Mouse (Mus musculus) adrenal gland, postnatal 14 days (tissue): ENCODE data around the gene Pnpla8. TPM values are rescaled to one million over a fixed set of nuclear protein-coding genes. Genes with fewer than 3 reads are reported as not detected.
"Not testable (repeated sequence)": the region's sequence is repeated elsewhere in the genome, so short reads cannot be mapped to it uniquely, and the experiment has no call there.

Experiments used
- DNase-seq: peaks from one replicate; pipeline ENCODE4 v3.0.0; 2021; ENCODE audit warnings: mixed read lengths
- total RNA-seq: library from RNA; stranded (reverse); gene quantifications from 2 replicates; pipeline ENCODE4 v1.2.3, GENCODE M21; 2021

The Pnpla8 gene
- total RNA-seq, 1 experiment from 2014 or later, result 134 TPM

DNA sequence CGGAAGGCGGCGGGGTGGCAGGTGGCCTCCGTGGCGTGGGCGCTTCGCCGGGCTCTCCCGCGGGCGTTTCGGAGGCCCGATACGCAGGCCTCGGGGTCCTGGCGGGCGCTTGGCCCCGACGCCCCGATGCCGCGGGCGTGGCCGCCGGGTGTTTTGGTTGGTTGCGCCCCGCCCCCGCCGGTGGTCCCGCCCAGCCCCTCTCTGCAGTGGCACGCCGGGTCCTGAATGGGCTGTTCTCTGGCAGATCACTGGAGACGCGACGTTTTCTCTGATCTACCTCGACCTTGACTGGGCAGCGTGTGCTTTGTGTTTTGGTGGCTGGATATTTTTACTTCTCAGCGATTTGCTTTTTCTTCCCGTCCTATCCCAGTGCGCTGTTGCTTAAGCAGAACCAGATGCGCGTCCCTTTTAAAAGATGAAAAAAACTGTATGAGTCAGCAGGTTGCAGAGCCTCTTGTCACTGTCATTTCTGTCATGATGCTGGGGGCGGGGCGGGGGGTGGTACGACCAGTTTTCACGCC, 48.2 kb downstream of the Pnpla8 start:
- peak; percentile 89 for DNase-seq

DNA sequence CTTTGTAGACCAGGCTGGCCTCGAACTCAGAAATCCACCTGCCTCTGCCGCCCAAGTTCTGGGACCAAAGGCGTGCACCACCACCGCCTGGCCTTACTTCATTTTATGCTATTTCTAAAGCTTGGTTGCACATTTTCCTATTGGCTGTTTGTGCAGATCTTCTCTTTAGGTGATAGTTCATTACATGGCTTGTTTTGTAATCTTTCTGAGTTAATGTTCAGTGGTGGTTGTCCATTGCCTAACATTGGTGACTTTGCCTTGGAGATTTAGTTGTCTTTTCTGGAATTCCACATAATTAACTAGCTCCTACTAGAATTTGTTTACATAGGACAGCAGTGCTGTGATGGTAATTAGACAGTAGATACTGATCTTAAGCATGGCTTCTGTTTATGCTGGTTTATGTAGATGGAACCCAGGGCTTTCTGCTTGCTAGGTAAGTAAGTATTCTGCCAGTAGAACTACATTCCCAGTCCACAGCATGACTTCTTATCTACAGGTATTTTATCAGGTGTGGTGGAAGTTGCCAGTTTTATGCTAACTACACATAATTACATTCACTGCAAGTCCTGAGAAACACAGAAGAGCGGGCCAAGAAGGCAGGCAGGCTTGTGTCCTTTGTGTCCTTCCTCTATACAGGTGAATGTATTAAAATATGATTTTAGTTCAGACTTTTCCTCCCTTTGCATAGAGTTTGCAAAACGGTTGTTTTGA, 53.1 kb downstream of the Pnpla8 start:
- DNase-seq, result no peak

DNA sequence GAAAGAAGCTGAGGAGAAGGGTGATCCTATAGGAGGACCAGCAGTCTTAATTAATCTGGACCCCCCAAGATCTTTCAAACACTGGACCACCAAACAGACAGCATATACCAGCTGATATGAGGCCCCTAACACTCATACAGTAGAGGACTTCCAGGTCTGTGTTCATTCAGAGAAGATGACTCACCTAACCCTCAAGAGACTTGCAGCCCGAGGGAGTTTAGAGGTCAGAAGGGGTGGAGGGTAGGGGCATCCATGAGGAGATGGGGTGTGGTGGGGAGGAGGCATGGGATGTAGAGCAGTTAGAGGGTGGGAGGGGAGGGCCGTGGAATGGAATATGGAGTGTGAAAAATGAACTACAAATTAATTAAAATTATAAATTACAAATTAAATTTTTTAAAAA, 59.0 kb downstream of the Pnpla8 start:
- not testable (repeated sequence) for DNase-seq

DNA sequence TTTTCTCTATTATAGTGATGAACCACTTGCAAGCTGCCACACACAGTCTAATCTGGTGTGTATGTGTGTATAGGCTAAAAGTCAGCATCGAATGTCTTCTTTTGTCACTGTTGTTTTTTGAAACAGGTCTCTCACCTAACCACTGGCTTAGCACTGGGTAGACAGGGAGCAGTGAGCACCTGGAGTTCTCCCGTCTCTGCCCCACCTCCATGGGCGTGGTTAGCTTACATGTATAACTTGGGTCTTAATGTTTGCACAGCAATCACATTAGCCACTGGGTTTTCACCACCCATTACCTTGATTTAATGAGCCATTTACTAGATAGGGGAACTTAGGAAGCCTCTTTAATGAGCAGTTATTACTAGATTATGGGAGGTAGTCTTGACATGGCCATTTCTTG, 60.4 kb downstream of the Pnpla8 start:
- DNase-seq, result no peak

DNA sequence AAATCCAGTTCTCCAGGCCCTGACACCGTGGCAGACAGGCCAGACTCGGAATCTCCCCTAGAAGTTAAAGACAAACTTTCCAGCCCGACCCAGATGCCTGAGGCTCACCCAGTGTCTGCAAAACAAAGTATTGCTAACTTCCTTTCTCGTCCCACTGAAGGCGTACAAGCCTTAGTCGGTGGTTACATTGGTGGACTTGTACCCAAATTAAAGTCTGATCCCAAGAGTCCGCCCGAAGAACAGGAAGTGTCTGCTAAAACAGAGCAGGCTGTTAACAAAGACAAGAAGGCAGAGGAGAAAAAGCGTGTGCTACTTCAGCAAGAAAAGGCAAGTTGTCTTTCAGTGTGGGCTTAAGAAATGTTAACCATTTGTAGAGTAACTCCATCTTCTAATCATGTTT, 62.2 kb downstream of the Pnpla8 start:
- no peak for DNase-seq

DNA sequence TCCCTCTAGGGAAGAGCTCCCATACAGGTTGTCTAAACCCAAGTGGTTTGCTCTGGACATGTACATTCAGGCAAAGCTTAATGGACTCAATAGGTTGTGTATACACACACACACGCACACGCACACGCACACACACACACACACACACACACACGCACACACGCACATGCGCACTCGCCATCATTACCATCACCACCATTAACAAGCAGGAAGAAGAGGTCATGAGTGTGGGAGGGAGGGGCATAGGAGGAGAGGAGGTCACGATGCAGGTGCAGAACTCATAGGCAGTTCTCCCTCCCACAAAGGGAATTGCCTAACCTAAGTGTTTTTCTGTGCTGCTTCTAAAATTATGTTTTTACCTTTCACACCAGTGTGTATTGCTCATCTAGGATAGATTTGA, 65.8 kb downstream of the Pnpla8 start:
- no peak for DNase-seq

DNA sequence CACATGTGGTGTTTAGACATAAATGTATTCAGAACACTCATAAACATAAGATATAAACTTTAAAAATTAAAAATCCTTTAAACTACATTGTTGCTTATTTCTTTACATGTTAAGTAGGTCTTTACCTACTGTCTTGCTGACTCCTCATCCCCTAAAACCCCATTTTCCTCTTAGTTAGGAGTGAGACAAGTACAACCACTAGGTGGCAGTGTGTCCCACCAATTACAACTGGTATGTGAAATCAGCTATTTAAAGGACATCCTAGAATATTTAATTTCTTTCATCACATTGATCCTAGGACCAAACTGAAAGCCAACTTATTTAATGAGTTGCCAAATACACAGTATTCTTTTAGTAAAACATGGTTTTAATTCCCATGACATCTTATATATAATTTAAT, 71.1 kb downstream of the Pnpla8 start:
- DNase-seq, result peak; percentile 77

DNA sequence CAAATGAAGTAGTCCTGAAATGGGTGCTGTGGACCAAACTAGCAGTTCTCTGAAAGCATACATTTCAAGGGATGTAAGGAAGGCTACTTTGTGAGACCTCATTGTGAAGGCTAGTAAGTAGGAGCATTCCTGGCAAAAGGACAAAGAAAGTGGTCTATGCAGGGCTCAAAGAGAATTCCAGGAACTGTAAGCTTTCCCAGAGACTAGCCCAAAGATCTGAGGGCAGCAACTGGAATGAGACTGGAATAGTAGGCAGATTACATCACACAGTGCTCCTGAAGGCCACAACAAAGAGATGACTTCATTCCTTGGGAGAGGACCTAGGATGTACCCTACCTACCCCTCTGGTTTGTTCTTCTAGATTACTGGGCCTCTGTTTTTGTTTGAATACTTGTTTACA, 79.6 kb downstream of the Pnpla8 start:
- no peak for DNase-seq

DNA sequence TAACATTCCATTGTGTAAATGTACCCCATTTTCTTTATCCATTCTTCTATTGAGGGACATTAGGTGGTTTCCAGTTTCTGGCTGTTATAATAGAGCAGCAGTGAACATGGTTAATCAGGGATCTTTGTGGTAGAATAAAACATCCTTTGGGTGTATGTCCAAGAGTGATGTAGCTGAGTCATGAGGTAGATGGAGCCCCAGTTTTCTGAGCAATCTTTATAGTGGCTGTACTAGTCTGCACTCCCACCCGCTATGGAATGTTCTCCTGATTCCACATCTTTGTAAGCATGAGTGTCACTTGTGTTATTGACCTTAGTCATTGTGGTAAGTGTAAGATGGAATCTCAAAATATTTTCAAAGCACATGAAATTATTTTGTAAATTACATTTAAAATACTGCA, 82.8 kb downstream of the Pnpla8 start:
- no peak for DNase-seq

DNA sequence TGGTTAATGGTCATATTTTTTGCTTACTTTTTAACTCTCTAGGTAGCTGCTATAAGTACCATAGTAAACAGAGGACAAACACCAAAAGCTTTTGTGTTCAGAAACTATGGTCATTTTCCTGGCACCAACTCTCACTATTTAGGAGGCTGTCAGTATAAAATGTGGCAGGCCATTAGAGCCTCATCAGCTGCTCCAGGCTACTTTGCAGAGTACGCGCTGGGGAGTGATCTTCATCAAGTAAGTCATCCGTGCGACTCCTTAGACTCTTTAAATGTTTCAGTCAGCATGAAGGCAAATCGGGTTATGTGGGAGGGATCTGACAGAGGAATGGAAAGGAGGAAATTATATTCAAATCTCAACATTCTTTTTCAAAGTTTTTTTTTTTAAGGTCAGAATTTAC, 83.7 kb downstream of the Pnpla8 start:
- DNase-seq, result no peak

DNA sequence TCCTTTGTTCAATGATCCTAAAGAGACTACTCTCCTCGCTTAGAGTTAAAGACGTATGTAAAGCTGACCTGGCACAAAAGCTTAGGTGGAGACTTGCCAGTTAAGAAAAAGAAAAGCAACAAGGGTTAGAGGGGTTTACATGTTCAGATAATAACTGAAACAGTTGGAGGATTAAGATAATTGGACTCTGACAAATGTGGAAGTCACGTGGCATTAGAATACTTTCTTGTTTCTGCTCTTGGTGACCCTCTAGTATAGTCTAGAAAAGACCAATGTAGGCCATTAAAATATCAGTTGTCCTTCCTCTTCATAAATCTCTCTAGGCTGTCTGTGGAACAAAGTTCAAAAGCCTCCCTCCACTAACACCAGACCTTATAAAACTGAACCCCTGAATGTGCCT, 87.1 kb downstream of the Pnpla8 start:
- no peak for DNase-seq

DNA sequence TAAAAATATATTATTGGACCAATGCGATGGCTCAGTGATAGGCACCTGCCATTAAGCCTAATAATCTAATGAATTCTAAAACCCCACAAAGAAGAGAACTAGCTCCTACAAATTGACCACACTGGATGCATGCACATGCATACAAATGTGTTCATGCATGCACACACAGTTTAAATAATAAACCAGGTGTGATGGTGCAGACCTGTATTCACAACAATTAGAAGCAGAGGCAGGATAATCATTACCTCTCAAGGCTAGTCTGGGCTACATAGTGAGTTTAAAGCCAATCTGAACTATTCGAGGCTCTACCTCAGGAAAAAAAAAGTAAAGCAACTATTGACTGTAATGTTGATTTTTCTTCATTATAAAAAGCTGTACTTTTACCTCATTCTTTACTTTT, 94.0 kb downstream of the Pnpla8 start:
- DNase-seq, result no peak

DNA sequence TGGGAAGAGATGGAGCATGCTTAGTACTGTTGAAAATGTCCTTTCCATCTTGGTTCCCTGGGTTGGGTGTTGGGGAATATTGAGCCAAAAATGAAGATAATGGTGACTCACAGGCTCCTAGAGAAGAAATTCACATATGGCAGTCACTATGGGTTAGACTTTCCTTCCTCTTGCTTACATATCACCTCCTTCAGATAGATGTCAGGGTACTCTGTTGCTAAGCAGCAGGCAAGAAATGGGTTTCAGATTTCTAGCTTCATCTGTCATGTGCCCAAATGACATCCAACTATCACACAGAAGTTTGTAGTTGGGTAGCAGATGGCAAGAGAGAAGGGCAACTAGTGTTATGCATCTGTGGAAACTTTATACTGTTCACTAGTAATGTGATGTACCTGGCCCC, 103.9 kb downstream of the Pnpla8 start:
- DNase-seq, result no peak

DNA sequence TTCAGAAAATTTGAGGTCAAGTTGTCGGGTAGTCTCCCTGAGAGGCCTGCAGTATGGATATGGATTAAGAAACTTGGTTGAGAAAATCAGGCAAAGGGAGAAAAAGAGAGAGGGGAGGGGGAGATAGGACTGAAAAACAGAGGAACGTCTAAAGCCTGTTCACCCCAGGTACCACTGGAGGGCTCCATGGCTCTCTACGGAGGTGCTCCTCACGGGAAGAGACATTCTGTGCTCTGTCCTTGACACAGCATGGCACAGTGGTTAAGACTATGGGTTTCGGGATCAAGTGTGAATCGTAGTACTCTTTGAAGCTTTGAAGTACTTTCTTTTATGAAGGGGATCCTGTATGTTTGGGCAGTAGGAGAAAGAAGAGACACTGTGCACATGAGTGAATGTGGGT, 106.3 kb downstream of the Pnpla8 start:
- no peak for DNase-seq

DNA sequence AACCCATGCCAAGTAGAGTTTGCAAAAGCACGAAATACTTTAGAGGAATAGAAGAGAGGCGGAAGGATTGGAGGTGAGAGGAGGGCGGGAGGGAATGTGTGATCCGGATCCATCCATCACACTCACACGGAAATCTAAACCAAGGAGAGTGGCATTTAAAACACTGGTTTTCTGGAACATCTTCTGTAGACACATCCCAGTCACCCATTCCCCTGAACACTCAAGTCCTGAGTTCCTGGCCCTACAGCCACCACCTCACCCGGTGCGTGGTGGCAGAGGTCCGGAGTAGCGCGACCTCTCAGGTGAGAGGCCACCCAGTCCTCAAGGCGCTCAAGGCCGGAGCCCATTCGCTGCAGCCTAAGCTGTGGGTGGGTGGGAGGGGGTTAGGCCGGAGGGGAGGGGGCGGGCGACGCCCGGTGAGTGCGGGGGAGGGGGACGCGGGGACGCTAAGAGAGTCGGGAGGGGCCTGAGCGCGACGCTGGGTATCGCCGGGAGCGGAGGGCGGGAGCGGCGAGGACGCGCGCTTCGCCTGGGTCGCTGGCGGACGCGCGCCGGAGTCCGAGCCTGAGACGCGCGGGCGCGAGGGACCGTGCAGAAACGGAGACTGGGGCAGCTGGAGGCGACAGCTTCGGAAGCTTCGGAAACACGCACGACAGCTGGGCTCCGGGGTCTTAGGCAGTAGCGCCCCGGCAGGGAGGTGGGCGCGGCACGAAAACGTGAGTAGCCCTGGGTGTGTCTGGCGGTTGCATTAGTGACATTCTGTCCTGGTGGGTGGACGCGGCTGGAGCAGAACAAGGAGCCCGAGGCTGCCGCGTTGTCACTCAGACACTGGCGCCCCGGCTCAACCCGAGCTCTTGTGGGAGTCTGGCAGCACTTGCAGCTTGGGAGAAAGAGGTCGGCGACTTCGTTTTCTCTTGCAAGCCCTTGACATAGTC, 107.5 kb downstream of the Pnpla8 start, which contains the start of gene Nrcam:
Gene Nrcam, plus strand, starts transcription at position 505 of the 935 bp plus-strand sequence.
- peak; percentile 67 for DNase-seq

DNA sequence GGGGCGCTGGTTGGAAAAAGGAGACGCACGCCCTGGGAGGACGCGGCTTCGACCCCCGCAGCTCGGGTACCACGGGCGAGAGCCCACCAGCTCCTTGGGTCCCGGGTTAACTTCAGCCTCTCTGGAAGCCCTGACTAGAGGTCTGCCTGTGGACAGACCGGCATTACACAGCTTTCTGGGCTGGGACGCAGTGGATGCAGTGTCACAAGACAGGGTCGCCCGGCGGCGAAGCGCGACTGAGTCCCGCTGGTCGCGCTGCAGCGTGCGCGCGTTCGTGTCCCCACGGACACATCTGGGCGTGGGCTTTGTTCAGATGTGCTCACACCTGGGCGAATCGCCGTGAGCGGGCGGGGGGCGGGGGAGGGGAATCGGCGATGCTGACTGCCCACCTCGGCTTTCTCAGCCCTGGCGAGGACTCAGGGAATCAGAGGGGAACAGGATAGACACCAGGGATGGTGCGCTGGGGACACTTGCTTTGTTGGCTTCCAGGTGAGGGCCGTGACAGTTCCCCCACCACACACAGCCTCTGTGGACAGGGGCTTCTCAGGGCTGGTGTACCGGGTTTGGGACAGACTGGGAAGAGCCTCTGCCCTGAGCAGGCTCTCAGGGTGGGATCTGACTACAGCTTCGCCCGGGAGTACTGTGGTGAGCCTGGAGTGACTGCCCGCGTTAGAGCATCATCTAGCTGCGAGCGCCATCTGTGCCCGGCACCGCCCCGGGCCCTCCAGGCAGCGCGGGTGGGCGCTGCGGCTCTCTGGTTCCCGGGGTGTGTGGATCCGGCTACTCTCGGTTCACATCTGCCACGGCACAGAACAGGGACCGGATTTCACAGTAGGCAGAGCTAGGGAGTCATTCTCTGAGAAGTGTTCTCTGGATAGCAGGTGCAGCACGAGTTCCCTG, 108.4 kb downstream of the Pnpla8 start:
- DNase-seq, result peak; percentile 22

DNA sequence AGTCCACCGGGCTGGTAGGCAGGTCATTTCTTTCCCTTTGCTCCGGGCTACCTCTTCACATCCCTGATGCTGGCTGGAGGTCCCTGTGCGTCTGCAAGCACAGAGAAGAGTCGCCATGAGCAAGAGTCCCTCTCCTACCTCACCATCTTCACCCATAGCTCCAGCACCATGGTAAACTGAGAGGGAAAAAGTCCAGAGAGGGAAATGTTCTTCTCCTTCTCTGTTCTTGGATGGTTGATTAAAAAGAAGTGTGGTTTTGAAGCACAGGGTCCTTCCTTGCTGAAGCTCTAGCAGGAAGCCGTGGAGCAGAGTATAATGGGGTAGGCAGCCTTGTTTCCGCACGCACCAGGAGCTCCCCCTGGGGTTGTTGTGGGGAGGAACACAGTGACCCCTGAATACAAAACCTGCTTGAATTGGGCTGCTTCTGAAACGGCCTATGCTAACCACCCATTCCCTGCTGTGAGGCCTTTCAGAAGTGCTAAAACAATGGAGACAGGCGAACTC, 109.1 kb downstream of the Pnpla8 start:
- DNase-seq, result no peak

DNA sequence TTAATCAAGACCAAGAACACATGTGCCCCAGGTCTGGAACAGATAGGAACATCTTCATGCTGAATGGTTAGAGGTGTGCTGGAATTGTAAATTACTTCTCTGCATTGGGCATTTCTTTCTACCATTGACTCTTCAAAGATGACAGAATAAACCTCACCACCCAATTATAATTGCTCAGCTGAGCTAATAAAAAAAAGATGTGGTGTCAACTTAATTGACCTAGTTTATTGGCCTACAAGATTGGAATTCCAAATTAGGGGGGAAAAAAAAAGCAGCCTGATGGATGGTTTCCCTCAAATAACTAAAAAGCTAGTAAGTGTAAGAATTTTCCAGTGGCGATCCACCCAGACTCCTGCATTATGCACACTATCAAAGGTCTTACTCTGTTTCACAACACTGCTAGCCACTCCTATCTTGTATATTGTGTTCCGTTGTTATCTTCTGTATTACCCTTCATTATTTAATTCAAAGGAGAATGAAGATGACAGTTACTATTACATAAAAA, 116.0 kb downstream of the Pnpla8 start:
- no peak for DNase-seq

DNA sequence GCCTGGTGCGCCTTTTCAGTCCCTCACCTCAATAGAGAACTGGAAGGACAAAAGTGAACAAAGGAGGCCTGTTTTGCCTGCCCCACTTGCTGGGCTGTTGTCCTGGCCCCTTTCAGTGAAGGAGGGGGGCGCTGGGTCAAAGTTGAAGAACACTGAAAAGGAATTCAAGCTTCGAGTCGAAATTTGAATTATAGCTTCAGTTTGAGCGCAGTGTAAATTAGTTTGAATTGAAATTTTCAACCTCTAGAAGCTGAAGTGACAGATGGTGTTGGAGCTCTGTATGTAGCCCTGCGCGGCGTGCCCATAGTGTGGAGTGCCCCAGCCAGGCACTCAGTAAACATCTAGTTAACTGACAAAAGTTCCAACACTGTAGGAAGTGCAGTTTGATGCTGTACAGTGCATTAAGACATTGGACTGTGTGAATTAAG, 117.0 kb downstream of the Pnpla8 start:
- no peak for DNase-seq

DNA sequence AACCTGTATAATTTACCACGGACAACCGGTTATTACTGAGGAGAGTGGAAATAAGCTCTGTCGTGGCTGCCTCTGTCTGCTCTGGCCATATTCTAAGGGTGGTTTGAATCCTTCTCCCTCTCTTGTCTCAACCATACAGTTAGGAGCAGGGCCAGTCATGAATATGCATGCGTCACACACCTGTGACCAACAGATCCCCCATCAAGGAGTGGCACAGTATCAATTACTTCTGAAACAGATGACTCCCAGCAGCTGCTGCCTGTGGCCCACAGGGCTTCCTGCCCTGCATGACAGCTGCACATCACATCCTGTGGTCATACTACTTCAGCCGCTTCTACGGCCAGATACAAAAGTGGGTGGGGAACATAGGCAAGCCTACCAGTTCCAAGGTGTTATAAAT, 122.9 kb downstream of the Pnpla8 start:
- no peak for DNase-seq

DNA sequence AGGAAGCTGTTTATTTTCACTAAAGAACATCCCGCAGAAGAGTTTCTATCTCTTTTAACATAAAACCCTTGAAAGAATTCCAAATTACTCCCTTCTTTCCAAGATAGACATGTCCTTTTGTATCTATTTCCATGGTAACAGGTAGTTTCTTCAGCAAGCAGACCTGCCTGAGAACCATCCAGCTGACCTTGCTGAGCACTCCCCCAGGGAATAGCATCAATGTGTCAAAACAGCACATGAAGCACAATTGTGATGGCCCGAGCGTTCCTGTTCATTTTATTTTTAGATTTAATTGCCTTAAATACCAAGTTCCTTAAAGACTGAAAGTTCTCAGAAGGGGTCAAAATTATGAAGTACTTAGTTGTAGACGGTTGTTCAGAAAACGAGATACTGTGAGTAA, 124.1 kb downstream of the Pnpla8 start:
- DNase-seq, result no peak

DNA sequence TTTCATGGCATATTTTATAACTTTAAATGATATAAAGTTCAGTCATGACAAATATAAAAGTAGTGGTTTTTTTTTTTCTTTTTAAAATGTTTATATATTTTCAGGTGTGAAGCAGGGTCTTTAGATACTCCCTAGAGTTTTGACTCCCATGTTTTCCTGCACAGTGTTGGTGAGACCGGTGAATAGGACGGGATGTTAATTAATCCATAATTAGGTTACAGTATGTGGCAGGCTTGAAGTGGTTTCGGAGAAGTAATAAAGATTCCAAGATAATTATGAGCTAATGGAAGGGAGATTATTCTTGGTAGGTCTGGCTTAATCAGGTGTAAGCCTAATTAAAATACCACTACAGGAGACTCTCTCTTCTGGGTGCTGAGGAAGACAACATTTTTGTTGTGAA, 125.0 kb downstream of the Pnpla8 start:
- DNase-seq, result no peak
